Mouse (Mus musculus): ENCODE measurements around the gene Anpep.
"Not testable (repeated sequence)": the region's sequence is repeated elsewhere in the genome, so short reads cannot be mapped to it uniquely, and the experiment has no call there.

Gene Anpep

GRCm38 (mm10) chr7:79810611-79811506 is 50.0 kb downstream of the Anpep start, which contains the start of gene Mesp2:
TSS of gene Mesp2 (plus strand) at chr7:79810727.
- DNase-seq (ENCODE audit: low spot score): no peak

GRCm38 (mm10) chr7:79808561-79808960 is 52.3 kb downstream of the Anpep start:
- no peak for DNase-seq (ENCODE audit: low spot score)

- DNase-seq (ENCODE audit: low spot score): no peak
These were observed 57.0 kb downstream of the Anpep start for GRCm38 (mm10) chr7:79803887-79804286.

- no peak for DNase-seq (ENCODE audit: low spot score)
These were observed 58.8 kb downstream of the Anpep start for GRCm38 (mm10) chr7:79802037-79802436.

GRCm38 (mm10) chr7:79801391-79801790 is 59.5 kb downstream of the Anpep start:
- DNase-seq (ENCODE audit: low spot score): no peak

GRCm38 (mm10) chr7:79800336-79800735 is 60.5 kb downstream of the Anpep start:
- DNase-seq (ENCODE audit: low spot score): no peak

GRCm38 (mm10) chr7:79799506-79799905 is 61.4 kb downstream of the Anpep start:
- no peak for DNase-seq (ENCODE audit: low spot score)

- peak; percentile 77 for DNase-seq (ENCODE audit: low spot score)
These were observed 61.8 kb downstream of the Anpep start for GRCm38 (mm10) chr7:79799048-79799447.

GRCm38 (mm10) chr7:79798606-79799005 is 62.3 kb downstream of the Anpep start:
- DNase-seq (ENCODE audit: low spot score): no peak

GRCm38 (mm10) chr7:79793688-79794087 is 67.2 kb downstream of the Anpep start, which contains the start of gene Mesp1:
TSS of gene Mesp1 (minus strand) at chr7:79793788.
- no peak for DNase-seq (ENCODE audit: low spot score)

GRCm38 (mm10) chr7:79792635-79793421 is 68.0 kb downstream of the Anpep start:
- no peak for DNase-seq (ENCODE audit: low spot score)

GRCm38 (mm10) chr7:79789812-79790211 is 71.0 kb downstream of the Anpep start:
- DNase-seq (ENCODE audit: low spot score): not testable (repeated sequence)

- DNase-seq (ENCODE audit: low spot score): peak; percentile 60
These were observed 74.6 kb downstream of the Anpep start for GRCm38 (mm10) chr7:79786295-79786694.

- no peak for DNase-seq (ENCODE audit: low spot score)
These were observed 78.4 kb downstream of the Anpep start for GRCm38 (mm10) chr7:79782516-79782855.

GRCm38 (mm10) chr7:79781826-79782515 is 78.9 kb downstream of the Anpep start:
- DNase-seq (ENCODE audit: low spot score): no peak

GRCm38 (mm10) chr7:79780647-79781626 is 79.9 kb downstream of the Anpep start:
- peak; percentile 56 for DNase-seq (ENCODE audit: low spot score)
